Mouse (Mus musculus): ENCODE data around the gene Ppy.

- TF ChIP-seq POLR2A (IDR thresholded peaks at IDR 0.05; ENCODE audit: insufficient read depth, low read depth, low read length) = no peak
- peak; percentile 88 for TF ChIP-seq CTCF (IDR thresholded peaks at IDR 0.05; ENCODE audit: insufficient read depth, low read depth, low read length)
These were observed 1.6 kb upstream of the Ppy start for GRCm38 (mm10) chr11:102102485-102103258.
